Mouse (Mus musculus): ENCODE data around the gene Bicdl1. TPM values are rescaled to one million over a fixed set of nuclear protein-coding genes. Genes with fewer than 3 reads are reported as not detected.

Gene Bicdl1
- polyA plus RNA-seq, 1 experiment from 2014 or later, result 14.3 TPM

GRCm38 (mm10) chr5:115614948-115615347 is 116.5 kb downstream of the Bicdl1 start:
- no peak for ATAC-seq (ENCODE audit: insufficient number of reproducible peaks, low FRiP score, low TSS enrichment, low read depth)
- WGBS, result 80% methylated on average over 7 of the region's 7 CpGs
- Histone ChIP-seq H3K4me2 (no peak overlapping the region), H3K4me3 (no peak overlapping the region), H3K4me1 (no peaks in the 10 kb centered on the region), H3K27me3 (no peaks in the 10 kb centered on the region), H3K9me3 (no peaks in the 10 kb centered on the region), H3K36me3 (peaks cover 100% of the 10 kb centered on the region), H3K9ac (no peak overlapping the region), H3K27ac (no peak overlapping the region)

- ATAC-seq (ENCODE audit: insufficient number of reproducible peaks, low FRiP score, low TSS enrichment, low read depth), result no peak
- no peak overlapping the region for H3K9ac ChIP-seq
- 89% methylated on average over 9 of the region's 9 CpGs for WGBS
These were observed 118.1 kb downstream of the Bicdl1 start for GRCm38 (mm10) chr5:115613332-115613731.

GRCm38 (mm10) chr5:115611566-115611965 is 119.9 kb downstream of the Bicdl1 start:
- WGBS, result 92% methylated on average over 11 of the region's 11 CpGs
- Histone ChIP-seq H3K4me1 (no peaks in the 10 kb centered on the region), H3K4me3 (no peak overlapping the region), H3K36me3 (peaks cover 96% of the 10 kb centered on the region), H3K4me2 (no peak overlapping the region), H3K27me3 (no peaks in the 10 kb centered on the region), H3K27ac (no peak overlapping the region), H3K9ac (no peak overlapping the region), H3K9me3 (no peaks in the 10 kb centered on the region)
- 0 out of 2 replicates have a peak, but pooled peaks have one; percentile 36 for ATAC-seq (ENCODE audit: insufficient number of reproducible peaks, low FRiP score, low TSS enrichment, low read depth)

More at GRCm38 (mm10) chr5:115613332-115613731, 118.1 kb downstream of the Bicdl1 start:
- Histone ChIP-seq H3K36me3 (peaks cover 100% of the 10 kb centered on the region), H3K27me3 (no peaks in the 10 kb centered on the region), H3K9me3 (no peaks in the 10 kb centered on the region), H3K4me1 (no peaks in the 10 kb centered on the region), H3K4me3 (no peak overlapping the region), H3K4me2 (no peak overlapping the region), H3K27ac (no peak overlapping the region)

GRCm38 (mm10) chr5:115603561-115603960 is 127.9 kb downstream of the Bicdl1 start:
- H3K36me3 ChIP-seq, result peaks cover 88% of the 10 kb centered on the region
- H3K27ac ChIP-seq, result no peak overlapping the region
- ATAC-seq (ENCODE audit: insufficient number of reproducible peaks, low FRiP score, low TSS enrichment, low read depth), result no peak
- 93% methylated on average over 6 of the region's 6 CpGs for WGBS
- H3K9ac ChIP-seq, result no peak overlapping the region
- no peaks in the 10 kb centered on the region for H3K9me3 ChIP-seq
- no peak overlapping the region for H3K4me2 ChIP-seq
- no peak overlapping the region for H3K4me3 ChIP-seq
- no peaks in the 10 kb centered on the region for H3K27me3 ChIP-seq
- no peaks in the 10 kb centered on the region for H3K4me1 ChIP-seq

Small RNA genes lying within 50 kb of the gene (microRNA-seq; reads per million reads assigned to microRNA genes)
- gene Mir7030, result not detected

Other genes with a start within 250 kb of the Bicdl1 start
- 24.9 and 26.5 TPM in 2 replicates for gene Sirt4, start 246.9 kb downstream of the Bicdl1 start, polyA plus RNA-seq (2015; fragmentation: Nextera tagmentation; extraction: Ambion mirVana)
- 52.6 and 55.7 TPM in 2 replicates for gene Pxn, start 224.9 kb downstream of the Bicdl1 start, polyA plus RNA-seq (2015; fragmentation: Nextera tagmentation; extraction: Ambion mirVana)
- 1,505 and 1,752 TPM in 2 replicates for gene Rplp0, start 172.2 kb downstream of the Bicdl1 start, polyA plus RNA-seq (2015; fragmentation: Nextera tagmentation; extraction: Ambion mirVana)
- 32.9 and 36.3 TPM in 2 replicates for gene Gcn1l1, start 166.4 kb downstream of the Bicdl1 start, polyA plus RNA-seq (2015; fragmentation: Nextera tagmentation; extraction: Ambion mirVana)
- gene Rab35, start 99.7 kb downstream of the Bicdl1 start, polyA plus RNA-seq (2015; fragmentation: Nextera tagmentation; extraction: Ambion mirVana), result 15.1 and 17.0 TPM in 2 replicates
- gene Cit, start 113.7 kb upstream of the Bicdl1 start, polyA plus RNA-seq (2015; fragmentation: Nextera tagmentation; extraction: Ambion mirVana), result 22.2 and 22.8 TPM in 2 replicates

Data from limb, embryonic 15.5 days (tissue).